Mouse (Mus musculus) testis, adult 10 weeks (tissue): ENCODE measurements around the gene Ccnd3. TPM values are rescaled to one million over a fixed set of nuclear protein-coding genes. Genes with fewer than 3 reads are reported as not detected.

ENCODE experiments used
- polyA plus RNA-seq: library from polyadenylated mRNA; stranded (reverse); fragments of 350-450 nt; fragmentation: Illumina TruSeq; extraction: RNeasy Lipid Tissue Mini Kit (QIAGEN cat#74804); gene quantifications from one replicate; pipeline ENCODE4 v1.2.3, GENCODE M21; 2014; ENCODE audit warnings: low read depth, low replicate concordance

Gene Ccnd3
- 7.7 TPM for polyA plus RNA-seq

GRCm38 (mm10) chr17:47504941-47505346 lies at the start of gene Ccnd3:
TSS of gene Ccnd3 (plus strand) at chr17:47505051.

GRCm38 (mm10) chr17:47501946-47502706 lies 2.7 kb upstream of the Ccnd3 start, which contains the start of gene Taf8:
TSS of gene Taf8 (minus strand) at chr17:47502292.

GRCm38 (mm10) chr17:47610849-47611660 lies 106.2 kb downstream of the Ccnd3 start, which contains the start of the genes Bysl, Med20 and Gm20517:
TSS of gene Bysl (minus strand) at chr17:47611492.
TSS of gene Med20 (plus strand) at chr17:47611582.
TSS of gene Gm20517 (plus strand) at chr17:47611589.

GRCm38 (mm10) chr17:47630678-47631065 lies 125.8 kb downstream of the Ccnd3 start, which contains the start of gene Usp49:
TSS of gene Usp49 (plus strand) at chr17:47630690.

Other genes with a start within 250 kb of the Ccnd3 start
- gene Mrps10, start 136.2 kb upstream of the Ccnd3 start, polyA plus RNA-seq = 35.4 TPM
- gene Guca1b, start 119.7 kb upstream of the Ccnd3 start, polyA plus RNA-seq = not detected
- not detected for gene Guca1a, start 104.5 kb upstream of the Ccnd3 start, polyA plus RNA-seq
- gene AI661453, start 68.4 kb upstream of the Ccnd3 start, polyA plus RNA-seq = not detected
- 292 TPM for gene 1700001C19Rik, start 67.7 kb upstream of the Ccnd3 start, polyA plus RNA-seq
- gene Taf8, start 2.8 kb upstream of the Ccnd3 start, polyA plus RNA-seq = 5.5 TPM
- 3.9 TPM for gene Bysl, start 106.4 kb downstream of the Ccnd3 start, polyA plus RNA-seq
- gene Med20, start 106.5 kb downstream of the Ccnd3 start, polyA plus RNA-seq = 9.1 TPM
- 2.7 TPM for gene Gm20517, start 106.5 kb downstream of the Ccnd3 start, polyA plus RNA-seq
- 26.1 TPM for gene Usp49, start 125.6 kb downstream of the Ccnd3 start, polyA plus RNA-seq
- 18.7 TPM for gene Tomm6, start 183.3 kb downstream of the Ccnd3 start, polyA plus RNA-seq
- 2.0 TPM for gene Frs3, start 184.0 kb downstream of the Ccnd3 start, polyA plus RNA-seq
- gene Gm21981, start 189.4 kb downstream of the Ccnd3 start, polyA plus RNA-seq = not detected
- gene Prickle4, start 189.7 kb downstream of the Ccnd3 start, polyA plus RNA-seq = not detected
- not detected for gene Pgc, start 221.8 kb downstream of the Ccnd3 start, polyA plus RNA-seq
- not detected for gene Tfeb, start 232.0 kb downstream of the Ccnd3 start, polyA plus RNA-seq